Mouse (Mus musculus) c-Kit-positive CD71-positive TER-119-positive erythroid progenitor cells, embryonic 14.5 days (primary cell): ENCODE measurements at regions not wholly inside any gene's neighbourhood (a gene's known extent, or its start where the extent isn't known, plus 50 kb on each side); places are given as distances from the start of the nearest gene placed in this dataset.

Source experiments
- DNase-seq: peaks from one replicate; pipeline ENCODE4 v3.0.0-alpha.2; 2013; ENCODE audit warnings: low spot score

DNA sequence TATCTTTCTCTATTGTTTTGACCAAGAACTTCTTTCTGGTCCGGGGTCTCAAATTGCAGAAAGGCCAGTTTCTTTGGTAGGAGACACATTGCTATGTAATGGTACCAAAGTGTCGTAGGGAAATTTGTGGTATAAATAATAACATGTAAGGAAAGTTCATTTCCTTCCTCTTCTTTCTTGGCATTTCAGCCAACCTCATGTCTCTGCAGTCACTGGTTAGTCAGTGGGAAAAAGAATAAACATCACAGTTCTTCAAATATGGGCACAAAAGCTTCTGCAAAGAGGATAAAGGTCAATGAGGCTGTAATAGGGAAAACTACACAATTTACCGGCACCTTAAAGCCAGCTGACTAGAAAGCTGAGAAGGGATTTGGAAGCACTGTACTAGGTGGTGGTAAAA is 68.5 kb upstream of the Rgs1 start:
- no peak for DNase-seq

DNA sequence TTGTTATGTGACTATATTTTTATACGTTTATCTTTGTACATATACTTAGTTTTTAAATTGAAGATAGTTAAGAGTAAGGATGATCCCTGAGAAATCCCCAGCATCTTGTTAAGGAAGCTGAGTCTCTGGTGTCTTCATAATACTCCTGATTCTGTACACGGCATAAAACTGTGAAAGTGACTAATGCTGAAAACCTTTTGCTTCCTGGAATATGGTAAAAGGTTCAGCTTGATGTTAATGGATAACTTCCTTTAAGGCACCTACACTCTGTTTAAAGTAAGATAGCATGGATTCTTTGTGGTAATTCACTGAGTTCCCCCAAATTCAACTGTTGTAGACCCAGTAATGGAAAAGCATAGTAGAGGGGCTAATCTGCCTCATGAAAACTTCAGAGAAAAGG is 67.2 kb upstream of the Rgs1 start:
- no peak for DNase-seq

DNA sequence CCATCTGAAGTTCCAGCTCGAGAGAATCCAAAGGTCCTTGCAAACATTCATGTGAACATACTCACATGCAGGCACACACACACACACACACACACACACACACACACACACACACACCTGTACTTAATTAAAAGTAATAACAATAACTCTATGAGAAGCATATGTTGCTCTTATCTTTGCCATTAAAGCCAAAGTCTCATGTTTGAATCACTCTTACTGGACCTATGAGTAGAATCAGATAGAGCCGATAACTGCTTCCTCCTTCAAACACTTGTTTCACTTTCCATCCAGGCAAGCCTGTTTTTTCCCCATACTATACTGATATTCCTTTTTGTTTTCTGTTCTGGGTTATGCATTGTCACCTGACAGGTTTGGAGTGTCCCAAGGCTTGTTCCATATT is 65.3 kb upstream of the Rgs1 start:
- no peak for DNase-seq

DNA sequence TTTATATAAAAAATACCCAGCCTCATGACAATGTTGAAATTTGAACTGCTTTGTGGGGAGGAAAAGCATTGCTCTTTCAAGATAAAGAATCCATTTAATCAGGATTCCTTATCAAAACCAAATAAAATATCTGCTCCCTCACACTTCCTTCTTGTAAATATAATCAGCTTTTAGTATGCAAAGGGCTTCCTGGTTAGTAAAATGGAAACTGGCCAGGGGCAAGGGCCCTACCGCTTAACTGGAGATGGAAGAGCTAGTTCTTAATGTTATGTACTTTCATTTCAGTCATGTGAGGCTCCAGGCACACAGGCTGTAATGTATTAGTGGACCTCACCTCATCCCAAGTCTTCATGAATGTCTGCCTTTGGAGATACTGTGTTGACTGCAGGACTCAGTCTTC is 64.3 kb upstream of the Rgs1 start:
- DNase-seq = no peak

DNA sequence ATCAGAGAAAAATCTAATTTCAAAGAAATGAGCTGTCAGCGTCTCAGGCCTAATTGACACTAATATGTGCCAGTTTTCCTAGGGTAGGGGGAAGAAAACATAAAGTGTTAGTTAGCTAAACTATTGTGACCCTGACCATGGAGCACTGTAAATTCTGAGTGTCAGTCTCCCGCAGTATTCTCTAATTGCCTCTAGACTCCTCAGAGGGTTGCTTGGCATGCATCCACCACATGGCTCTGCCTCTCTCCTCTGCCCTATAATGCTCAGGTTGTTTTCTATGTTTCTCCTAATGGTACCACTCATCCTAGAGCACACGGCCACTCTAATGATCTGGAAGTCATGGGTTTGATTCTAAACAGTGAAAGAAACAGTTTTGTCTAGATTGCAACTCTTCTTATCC is 60.9 kb upstream of the Rgs1 start:
- DNase-seq = no peak

DNA sequence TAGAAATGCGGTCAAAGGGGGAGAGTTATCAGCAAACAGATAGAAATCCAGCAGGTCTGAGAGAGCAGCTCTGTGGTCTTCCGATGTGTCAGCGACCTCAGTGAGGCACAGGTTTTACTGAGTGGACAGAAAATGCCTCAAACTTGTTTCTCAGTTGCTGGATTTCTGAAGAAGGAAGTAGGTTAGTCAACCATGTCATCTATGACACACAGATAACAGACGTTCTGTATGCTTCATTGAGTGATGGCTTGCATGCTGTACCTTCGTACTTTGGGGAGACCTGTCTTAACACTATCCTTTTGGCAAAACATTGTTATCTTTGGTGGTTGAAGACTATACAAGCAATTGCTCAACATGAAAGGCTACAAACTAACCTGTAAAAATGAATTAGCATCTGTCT is 59.3 kb upstream of the Rgs1 start:
- DNase-seq = no peak

DNA sequence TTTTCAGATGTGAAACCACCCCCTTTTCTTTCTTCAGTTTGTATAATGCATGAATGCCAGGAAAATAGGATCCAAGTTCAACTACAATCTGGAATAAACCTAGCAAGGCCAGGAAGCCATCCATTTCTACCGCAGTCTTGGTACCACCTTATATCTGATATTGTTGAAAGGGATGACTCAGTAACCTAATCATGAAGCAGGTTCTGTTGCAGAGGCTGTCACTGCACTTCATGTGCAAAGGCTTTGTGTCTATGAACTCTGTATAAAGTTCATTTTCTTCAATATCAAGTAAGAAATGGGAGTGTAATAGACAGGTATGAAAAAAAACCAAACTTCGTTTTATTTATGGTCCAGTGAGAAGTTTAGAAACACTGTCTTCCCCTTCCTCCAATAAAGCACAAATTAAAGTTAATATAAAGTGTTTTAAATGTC is 58.8 kb upstream of the Rgs1 start:
- no peak for DNase-seq

DNA sequence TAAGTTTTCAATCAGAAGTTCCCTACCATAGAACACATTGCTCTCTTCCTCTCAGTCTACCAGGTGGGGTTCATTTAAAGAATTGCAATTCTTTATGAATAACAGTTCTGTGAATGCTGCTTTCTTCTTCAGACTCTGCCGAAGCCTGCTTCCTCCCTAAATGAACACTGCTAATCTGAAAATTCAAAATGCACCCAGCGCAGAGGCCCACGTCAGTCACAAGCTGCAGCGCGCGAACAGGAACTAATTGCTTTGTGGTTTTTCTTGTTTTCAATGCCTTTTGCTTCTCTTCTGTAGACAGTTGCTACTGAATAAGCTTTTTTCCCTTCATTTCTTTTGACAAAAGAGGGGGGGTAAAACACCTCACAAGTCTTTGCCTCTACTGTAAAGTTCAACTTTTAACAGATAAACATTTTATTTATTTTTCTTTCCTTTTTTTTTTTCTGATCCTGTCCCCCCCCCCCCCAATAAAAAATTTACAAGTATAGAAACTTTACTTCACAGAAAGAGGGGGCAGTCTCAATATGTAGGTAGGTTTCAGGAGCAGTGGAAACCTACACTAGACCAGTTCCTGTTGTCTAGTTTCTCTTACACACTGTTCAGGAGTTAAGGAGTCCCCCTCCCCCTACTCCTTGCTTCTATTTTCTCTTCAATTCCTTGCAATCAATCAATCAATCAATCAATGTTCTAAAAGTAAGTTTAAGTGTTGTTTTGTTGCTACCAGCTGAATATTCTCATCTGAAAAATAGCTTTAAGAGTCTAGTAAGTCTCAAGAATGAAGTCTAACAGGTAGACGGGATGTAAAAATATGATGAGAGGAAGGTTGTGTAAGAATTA is 58.2 kb upstream of the Rgs1 start:
- DNase-seq = no peak

DNA sequence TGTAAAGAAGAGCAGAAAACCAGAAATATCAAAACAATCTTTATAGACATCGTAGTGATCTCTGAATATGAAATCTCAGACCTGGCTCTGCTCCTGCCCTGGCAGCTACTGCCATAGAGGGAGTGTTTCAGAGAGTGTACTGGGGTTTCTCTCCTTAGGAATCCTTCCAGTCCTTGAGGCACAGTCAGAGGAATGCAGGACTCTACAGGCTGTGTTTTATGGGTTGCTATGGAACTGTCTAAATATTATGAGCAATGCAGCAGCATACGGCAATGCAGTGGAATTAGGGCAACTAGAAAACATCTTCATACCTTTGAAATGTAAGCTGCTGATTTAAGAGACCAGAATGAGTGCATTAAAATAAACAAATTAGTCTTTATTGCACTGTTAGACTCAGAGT is 57.2 kb upstream of the Rgs1 start:
- DNase-seq = no peak

DNA sequence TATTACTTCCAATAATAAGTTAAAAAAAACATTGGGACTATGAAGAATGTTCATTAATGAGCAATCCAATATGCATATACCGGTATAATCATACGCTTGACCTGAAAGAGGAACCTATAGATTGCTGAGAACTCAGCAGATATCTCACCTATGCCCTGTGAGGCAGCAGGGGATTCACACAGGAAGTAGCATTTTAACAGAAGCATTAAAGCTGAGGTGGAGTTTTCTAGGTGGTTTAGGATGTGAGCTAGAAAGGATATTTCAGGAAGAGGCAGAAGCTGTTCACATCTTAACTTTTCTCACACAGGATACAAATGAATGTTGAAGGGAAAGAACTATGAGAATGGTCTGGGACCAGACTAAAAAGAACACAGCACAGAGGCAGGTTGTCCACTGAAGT is 51.6 kb upstream of the Rgs1 start:
- no peak for DNase-seq
